Mouse (Mus musculus) frontal cortex, postnatal 10 days (tissue): ENCODE results near the gene Tdgf1.

Experiments
- DNase-seq, 2 experiments: peaks; one replicate each; pipeline ENCODE4 v3.0.0; 2022; ENCODE audit warnings: low spot score in 2 of 2, mixed read lengths in 1 of 2

Tdgf1 gene

DNA sequence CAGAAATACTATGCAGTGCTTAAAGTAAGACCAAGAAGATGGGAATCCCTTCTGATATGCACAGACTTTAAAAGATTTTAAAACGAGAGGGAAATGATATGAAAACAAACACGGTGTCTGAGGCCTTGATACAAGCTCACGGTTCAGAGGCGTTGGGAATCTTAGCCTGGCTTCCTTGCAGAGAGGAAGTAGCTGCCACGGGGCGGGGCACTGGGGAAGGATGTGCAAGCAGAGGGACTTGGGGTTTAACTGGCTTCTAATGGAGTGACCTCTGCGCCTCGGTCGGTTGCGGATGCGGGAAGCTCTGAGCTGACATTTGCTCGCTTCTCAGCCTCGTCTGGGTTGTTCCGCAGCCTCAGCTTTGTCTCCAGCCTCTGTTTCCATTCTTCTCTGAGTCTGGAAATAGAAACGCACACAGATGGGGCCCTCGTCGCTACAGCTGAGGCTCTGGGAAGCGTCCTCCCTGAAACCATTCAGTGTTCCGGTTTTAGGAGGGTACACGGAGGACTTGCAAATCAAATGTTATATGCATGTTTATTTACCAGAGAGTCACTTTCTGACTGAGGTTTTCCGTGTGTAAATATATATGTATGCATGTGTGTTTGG lies 31.2 kb downstream of the Tdgf1 start:
- no peak for DNase-seq

GRCm38 (mm10) chr9:110909371-110909967 lies 36.5 kb downstream of the Tdgf1 start:
- no peak for DNase-seq

DNA sequence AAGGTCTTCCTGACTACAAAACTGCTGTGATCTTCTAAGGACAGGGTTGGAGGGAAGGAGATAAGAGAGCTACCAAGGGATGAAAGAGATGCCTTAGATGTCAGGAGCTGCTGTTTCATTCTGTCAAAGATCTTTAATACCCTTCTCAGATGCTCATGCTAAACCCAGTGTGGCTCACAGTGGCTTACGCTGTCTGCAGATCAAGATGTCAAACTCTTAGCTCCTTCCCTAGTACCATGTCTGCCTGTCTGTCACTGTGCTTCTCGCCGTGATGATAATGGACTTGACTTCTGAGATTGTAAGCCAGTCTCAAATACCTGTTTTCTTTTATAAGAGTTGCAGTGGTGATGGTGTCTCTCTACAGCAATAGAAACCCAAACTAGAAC lies 37.3 kb downstream of the Tdgf1 start:
- DNase-seq: no peak

DNA sequence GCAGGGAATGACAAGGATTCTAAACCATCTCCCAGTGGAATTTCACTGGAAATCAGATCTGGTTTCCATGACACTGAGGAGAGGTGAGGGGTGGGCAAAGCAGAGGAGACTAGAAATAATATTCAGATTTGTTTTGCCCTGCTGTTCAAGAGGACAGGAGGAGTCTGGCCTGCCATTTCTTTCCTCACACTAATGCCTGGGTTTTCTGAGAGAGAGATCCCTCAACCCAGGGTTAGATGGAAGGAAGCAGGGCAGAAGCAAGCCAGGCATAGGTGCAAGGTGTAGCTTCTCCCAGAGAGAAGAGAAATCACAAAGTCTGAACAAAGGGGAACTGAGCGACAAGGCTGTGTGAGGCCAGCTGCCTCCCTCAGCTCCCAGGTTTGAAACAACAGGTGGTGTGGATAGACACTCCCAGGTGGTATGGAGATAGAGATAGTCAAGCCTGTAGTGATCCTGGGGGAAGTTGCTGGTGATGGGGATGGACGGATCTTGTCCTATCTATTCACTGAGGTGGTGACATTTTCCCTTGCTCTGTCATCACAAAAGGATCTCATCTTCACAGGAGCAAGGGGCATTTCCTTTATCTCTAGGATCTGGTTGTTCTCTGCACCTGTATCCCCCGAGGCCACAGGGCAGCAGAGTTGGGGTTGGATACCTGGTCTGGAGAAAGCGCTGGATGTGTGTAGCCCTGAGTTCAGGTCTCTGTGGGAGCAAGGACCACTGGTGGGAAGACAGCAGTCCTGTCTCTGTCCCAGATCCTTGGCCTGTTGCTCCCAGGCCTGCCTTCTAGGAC lies 37.9 kb downstream of the Tdgf1 start:
- DNase-seq: no peak

GRCm38 (mm10) chr9:110907201-110907837 lies 38.6 kb downstream of the Tdgf1 start:
- no peak for DNase-seq

- no peak for DNase-seq
Measured at GRCm38 (mm10) chr9:110902271-110902670, 43.7 kb downstream of the Tdgf1 start.

DNA sequence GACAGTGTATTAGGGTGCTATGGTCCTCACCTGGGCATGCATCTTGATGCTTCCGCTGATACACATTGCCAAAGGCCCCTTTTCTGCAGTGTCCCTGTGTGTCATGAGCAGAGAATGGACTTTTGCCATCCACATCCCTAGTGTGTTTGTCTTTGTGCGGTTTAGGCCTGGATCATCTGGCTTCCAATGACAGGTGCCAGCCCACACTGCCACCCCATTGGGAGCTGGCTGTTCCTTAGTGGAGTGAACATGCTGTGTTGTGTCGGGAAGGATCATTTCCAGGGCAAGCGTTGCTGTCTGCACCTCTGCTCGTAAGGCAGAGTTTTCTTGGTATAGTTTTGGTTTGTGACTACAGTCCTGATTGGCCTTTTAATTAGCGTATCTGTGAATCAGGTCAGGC lies 44.8 kb downstream of the Tdgf1 start:
- DNase-seq: no peak

DNA sequence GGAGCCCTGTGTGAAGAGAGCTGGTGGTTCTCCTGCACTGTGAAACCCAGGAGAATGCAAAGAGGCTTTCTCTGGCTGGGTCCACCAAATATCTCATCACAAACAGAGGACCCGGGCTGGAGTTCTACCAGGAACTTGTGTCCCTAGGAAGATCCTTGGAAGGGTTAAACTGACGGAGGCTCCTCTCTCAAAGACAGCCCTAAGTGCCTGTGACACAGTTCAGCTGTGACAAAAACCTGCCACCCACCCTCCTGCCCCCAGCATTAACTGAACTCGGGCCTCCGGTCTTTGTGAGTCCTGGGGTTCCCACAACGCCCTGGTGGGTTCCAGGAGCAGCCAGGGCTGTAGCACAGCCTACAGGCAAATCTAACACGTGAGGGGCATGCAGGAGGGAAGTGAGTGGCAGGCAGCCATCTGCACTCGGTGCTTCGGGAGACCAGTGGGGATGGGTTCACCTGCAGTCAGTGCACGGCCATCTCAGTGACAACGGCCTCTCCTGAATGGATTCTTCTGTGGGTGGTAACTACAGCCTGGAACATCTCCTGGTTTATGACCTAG lies 46.4 kb downstream of the Tdgf1 start:
- DNase-seq: no peak

DNA sequence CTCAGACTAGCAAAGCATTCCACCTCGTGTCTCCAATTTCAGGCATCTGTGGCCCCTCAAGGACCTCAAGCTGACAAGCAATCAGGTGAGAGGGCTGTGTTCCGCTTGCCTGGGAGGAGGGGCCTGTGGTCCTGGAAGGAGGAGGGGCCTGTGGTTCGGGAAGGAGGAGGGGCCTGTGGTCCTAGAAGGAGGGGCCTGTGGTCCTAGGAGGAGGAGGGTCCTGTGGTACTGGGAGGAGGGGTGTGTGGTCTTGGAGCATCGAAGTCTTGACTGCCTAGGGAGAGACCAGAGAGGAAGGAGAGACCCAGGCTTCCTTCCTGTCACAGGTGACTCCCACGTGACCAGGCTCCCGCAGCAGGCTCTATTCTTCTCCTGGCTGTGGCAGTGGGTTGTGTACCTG lies 49.4 kb downstream of the Tdgf1 start:
- no peak for DNase-seq

- DNase-seq: no peak
Measured at GRCm38 (mm10) chr9:110895994-110896393, 50.0 kb downstream of the Tdgf1 start.

DNA sequence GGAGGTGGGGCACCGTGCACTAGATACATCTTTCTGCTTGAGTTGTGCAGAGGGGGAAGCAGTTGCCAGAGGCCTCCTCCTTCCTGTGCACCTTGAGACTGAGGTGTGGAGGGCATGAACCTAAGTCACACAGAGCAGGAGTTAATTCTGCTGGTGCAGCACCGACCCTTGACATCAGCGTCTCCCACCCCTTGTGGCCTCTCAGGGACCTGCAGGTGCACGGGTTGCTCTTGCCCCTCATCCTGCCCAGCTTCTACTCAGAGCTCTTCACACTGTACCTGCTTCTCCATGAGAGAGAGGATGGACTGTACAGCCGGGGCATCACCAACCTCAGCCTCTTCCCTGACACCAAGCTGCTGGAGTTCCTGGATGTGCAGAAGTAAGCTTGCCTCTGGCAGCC lies 50.5 kb downstream of the Tdgf1 start:
- no peak for DNase-seq

DNA sequence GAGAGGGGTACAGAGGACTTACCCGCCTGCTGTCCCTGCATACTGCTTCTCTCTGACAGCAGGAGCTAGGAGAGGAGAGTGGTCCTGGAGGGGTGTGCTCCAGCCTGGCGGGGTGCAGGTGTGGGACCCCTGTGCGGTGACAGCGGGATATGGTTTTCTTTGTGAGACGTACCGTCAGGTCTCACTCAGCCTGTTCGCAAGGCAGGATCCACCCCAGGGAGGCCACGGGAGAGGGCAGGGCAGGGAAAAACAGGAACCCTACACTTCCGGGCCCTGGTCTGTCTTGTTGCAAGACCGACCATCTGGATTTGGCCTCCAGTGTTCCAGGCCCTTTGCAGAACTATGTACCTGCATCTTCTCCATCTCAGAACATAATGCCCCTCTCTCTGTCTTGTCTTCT lies 52.5 kb downstream of the Tdgf1 start:
- no peak for DNase-seq

DNA sequence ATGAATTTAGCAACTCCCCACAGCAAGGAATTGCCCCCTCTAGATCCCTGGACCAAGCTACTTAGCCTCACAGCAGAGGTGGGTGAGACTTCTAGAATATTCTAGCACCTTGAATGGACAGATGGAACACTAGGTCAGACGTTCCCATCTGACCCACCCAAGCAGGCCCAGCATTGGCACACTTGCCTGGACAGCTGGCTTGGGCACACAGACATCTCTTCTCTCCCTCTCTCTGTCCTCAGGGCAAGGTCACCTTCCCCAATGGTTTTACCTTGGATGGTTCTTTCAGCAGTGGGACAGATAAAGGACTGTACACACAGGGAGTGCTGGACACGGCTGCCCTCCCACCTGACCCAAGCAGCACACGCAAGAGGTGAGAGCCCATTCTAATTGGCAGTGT lies 53.4 kb downstream of the Tdgf1 start:
- no peak for DNase-seq

GRCm38 (mm10) chr9:110891077-110891828 lies 54.7 kb downstream of the Tdgf1 start:
- DNase-seq: no peak

DNA sequence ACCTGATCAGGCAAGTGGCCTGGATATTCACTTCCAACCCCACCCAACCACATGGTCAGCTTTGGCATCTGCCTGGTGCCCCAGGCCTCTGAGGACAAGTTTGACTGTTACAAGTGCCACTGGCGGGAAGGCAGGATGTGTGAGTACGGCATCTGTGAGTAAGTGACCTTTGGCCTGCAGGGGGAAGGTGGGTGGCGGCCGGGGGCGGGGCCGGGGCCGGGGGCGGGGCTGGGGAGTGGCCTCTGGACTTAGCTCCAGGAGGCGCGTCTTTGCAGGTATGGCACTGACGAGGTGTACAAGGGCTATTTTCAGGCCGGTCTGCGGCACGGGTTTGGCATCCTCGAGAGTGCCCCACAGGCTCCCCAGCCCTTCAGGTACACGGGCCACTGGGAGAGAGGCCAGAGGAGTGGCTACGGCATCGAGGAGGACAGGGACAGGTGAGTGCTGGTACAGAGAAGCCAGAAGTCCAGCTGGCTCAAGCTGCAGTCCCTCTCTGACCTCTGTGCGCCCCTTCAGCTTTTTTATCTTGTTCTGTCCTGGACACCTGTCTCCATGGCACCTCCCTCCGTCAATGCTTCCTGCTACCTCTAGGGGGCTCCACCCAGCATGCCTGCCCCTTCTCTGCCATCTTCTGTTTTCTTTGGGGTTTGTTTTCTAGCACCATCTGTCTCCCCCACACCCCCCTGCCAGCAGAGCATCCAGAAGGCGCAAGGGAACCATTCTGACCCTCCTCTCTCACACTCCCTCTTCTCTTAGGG lies 55.8 kb downstream of the Tdgf1 start:
- no peak for DNase-seq
